15 mouse cellular contexts compared by ENCODE assay signal in genomic region chr13:37843844-37844243, GRCm38 (mm10).
DNase-seq lines count a peak whose midpoint lies in the region; ATAC-seq and TF ChIP-seq lines count a peak whose summit lies in the region.
"Had no signal": no experiment of that assay in that cellular context is flagged by ENCODE, and none has a peak within 500 bp of the region (broad histone marks: within the 10 kb centered on the region; RNA-seq: fewer than 3 reads in every experiment).

No protein-coding gene starts in this region.

- H3K27me3 ChIP-seq in kidney, adult 2 months (replicated peaks; ENCODE audit: control insufficient read depth, insufficient read depth, low read length), result no peaks in the 10 kb centered on the region
- H3K27me3 ChIP-seq in E14TG2a.4 (ENCODE audit: insufficient read depth, low read length), result no peaks in the 10 kb centered on the region
- no peaks in the 10 kb centered on the region for H3K27me3 ChIP-seq in hindbrain, embryonic 11.5 days (ENCODE audit: control insufficient read depth, insufficient read depth, low read length)
- H3K27me3 ChIP-seq: embryonic facial prominence, embryonic 13.5 days; limb, embryonic 13.5 days; neural tube, embryonic 15.5 days had no signal

- no peaks in the 10 kb centered on the region for H3K36me3 ChIP-seq in kidney, adult 2 months (ENCODE audit: control insufficient read depth, insufficient read depth, low read length)
- H3K36me3 ChIP-seq in E14TG2a.4 (ENCODE audit: insufficient read depth, low read length), result peaks cover 8% of the 10 kb centered on the region; the same call in 1 of the 2 replicates
- no peaks in the 10 kb centered on the region for H3K36me3 ChIP-seq in hindbrain, embryonic 11.5 days (ENCODE audit: control insufficient read depth, insufficient read depth, low read length)
- H3K36me3 ChIP-seq: neural tube, embryonic 15.5 days had no signal

- WGBS in kidney, adult 2 months, result 48% methylated on average over 10 of the region's 10 CpGs
- WGBS in hindbrain, embryonic 11.5 days, result 78% methylated on average over 10 of the region's 10 CpGs

- H3K4me2 ChIP-seq in hindbrain, embryonic 11.5 days (replicated peaks; ENCODE audit: low read depth, low read length), result no peak overlapping the region
- H3K4me2 ChIP-seq: embryonic facial prominence, embryonic 13.5 days; limb, embryonic 13.5 days; neural tube, embryonic 15.5 days had no signal

- no peaks in the 10 kb centered on the region for H3K9me3 ChIP-seq in E14TG2a.4 (ENCODE audit: low read length)
- no peaks in the 10 kb centered on the region for H3K9me3 ChIP-seq in hindbrain, embryonic 11.5 days (ENCODE audit: control insufficient read depth, low read length)
- H3K9me3 ChIP-seq: embryonic facial prominence, embryonic 13.5 days; forebrain, embryonic 10.5 days; limb, embryonic 13.5 days; neural tube, embryonic 15.5 days had no signal

- H3K4me1 ChIP-seq in kidney, adult 2 months (ENCODE audit: control insufficient read depth, insufficient read depth, low read length), result peaks cover 43% of the 10 kb centered on the region
- peaks cover 76% of the 10 kb centered on the region for H3K4me1 ChIP-seq in E14TG2a.4 (replicated peaks; ENCODE audit: low read depth, low read length)
- no peaks in the 10 kb centered on the region for H3K4me1 ChIP-seq in hindbrain, embryonic 11.5 days (replicated peaks; ENCODE audit: control insufficient read depth, insufficient read depth, low read length)

- H3K4me3 ChIP-seq in kidney, adult 2 months (ENCODE audit: insufficient read depth, low read depth, low read length), result no peak overlapping the region
- peak overlapping the region; percentile 35 for H3K4me3 ChIP-seq in E14TG2a.4 (replicated peaks; ENCODE audit: low read length)
- H3K4me3 ChIP-seq in layer of hippocampus, adult 2 months, result no peak overlapping the region
- H3K4me3 ChIP-seq in hindbrain, embryonic 11.5 days (ENCODE audit: low read depth, low read length), result no peak overlapping the region
- H3K4me3 ChIP-seq: embryonic facial prominence, embryonic 13.5 days; forebrain, embryonic 10.5 days; limb, embryonic 13.5 days; neural tube, embryonic 15.5 days had no signal

- no peak for TF ChIP-seq POLR2A in kidney, adult 2 months (IDR thresholded peaks at IDR 0.05; ENCODE audit: low read depth, low read length)

- no peak for DNase-seq in kidney, adult 2 months
- no peak for DNase-seq in kidney, adult 9 months
- no peak for DNase-seq in yolk sac, embryonic 10.5 days (ENCODE audit: low spot score)
- no peak for DNase-seq in layer of hippocampus, adult 2 months (ENCODE audit: low spot score in 2 of 2)
- no peak for DNase-seq in hindbrain, embryonic 11.5 days (ENCODE audit: low spot score)
- DNase-seq: adrenal gland, postnatal 14 days; kidney, postnatal 14 days; layer of hippocampus, postnatal 36 days had no signal

- ATAC-seq in common myeloid progenitor, adult 5-6 weeks (replicated peaks; ENCODE audit: low read depth, poor library complexity, severe bottlenecking), result peak; percentile 86
- ATAC-seq in megakaryocyte progenitor cell, adult 5-6 weeks (replicated peaks; ENCODE audit: poor library complexity), result peak; percentile 81
- no peak for ATAC-seq in hindbrain, embryonic 11.5 days (ENCODE audit: low FRiP score)

- no peak for TF ChIP-seq CTCF in kidney, adult 2 months (conservative IDR thresholded peaks at IDR 0.05; ENCODE audit: insufficient read depth, insufficient read length, low read depth, low read length)
- TF ChIP-seq CTCF in E14TG2a.4 (conservative IDR thresholded peaks at IDR 0.05; ENCODE audit: low read length), result no peak
- TF ChIP-seq CTCF in layer of hippocampus, adult 2 months (conservative IDR thresholded peaks at IDR 0.05), result no peak

- H3K27ac ChIP-seq in kidney, adult 2 months (ENCODE audit: insufficient read depth, low read depth, low read length), result 0 out of 2 replicates have a peak overlapping the region, but pooled peaks have one; percentile 10
- no peak overlapping the region for H3K27ac ChIP-seq in layer of hippocampus, adult 2 months
- H3K27ac ChIP-seq in hindbrain, embryonic 11.5 days (ENCODE audit: low read depth, low read length), result no peak overlapping the region
- H3K27ac ChIP-seq: embryonic facial prominence, embryonic 13.5 days; forebrain, embryonic 10.5 days; limb, embryonic 13.5 days; neural tube, embryonic 15.5 days had no signal

- H3K9ac ChIP-seq in hindbrain, embryonic 11.5 days (ENCODE audit: low read depth, low read length), result no peak overlapping the region
- H3K9ac ChIP-seq: embryonic facial prominence, embryonic 13.5 days; limb, embryonic 13.5 days; neural tube, embryonic 15.5 days had no signal
